Mouse (Mus musculus): ENCODE data around the gene Bak1.

- TF ChIP-seq CTCF (IDR thresholded peaks at IDR 0.05; ENCODE audit: insufficient read depth, low read depth, low read length) (no peak), POLR2A (IDR thresholded peaks at IDR 0.05; ENCODE audit: insufficient read depth, low read depth, low read length) (no peak)
Observed at GRCm38 (mm10) chr17:27025951-27026350, 2.9 kb downstream of the Bak1 start.
